ENCODE assay signal across 10 mouse cellular contexts in the genomic region with DNA sequence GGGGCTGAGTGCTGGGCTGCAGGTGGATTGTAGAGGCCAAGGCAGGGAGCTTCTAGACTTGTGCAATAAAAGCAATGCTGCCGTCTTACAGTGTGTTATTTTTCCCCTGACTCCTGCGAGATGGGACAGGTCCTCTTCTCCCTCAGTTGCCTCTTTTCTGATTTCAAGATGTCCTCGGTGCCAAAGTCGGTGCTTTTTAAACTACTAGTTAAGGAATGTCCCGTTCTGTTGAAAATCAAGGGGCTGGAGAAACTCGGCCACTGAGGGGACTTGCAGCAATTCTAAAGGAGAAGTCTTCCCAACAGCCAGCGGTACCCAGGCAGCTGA. TPM values are rescaled to one million over a fixed set of nuclear protein-coding genes. Genes with fewer than 3 reads are reported as not detected.
DNase-seq lines count a peak whose midpoint lies in the region; ATAC-seq lines count a peak whose summit lies in the region.
"Had no signal": no experiment of that assay in that cellular context is flagged by ENCODE, and none has a peak within 500 bp of the region (broad histone marks: within the 10 kb centered on the region; RNA-seq: fewer than 3 reads in every experiment).

No protein-coding gene starts in this region.

- no peak overlapping the region for H3K27ac ChIP-seq in kidney, embryonic 15.5 days
- H3K27ac ChIP-seq in forebrain, embryonic 12.5 days: no peak overlapping the region
- no peak overlapping the region for H3K27ac ChIP-seq in limb, embryonic 12.5 days
- H3K27ac ChIP-seq in neural tube, embryonic 14.5 days (ENCODE audit: low read depth, low read length): no peak overlapping the region

- H3K9ac ChIP-seq in kidney, embryonic 15.5 days: 0 out of 2 replicates have a peak overlapping the region, but pooled peaks have one; percentile 15
- peak overlapping the region; percentile 54 for H3K9ac ChIP-seq in forebrain, embryonic 12.5 days
- H3K9ac ChIP-seq in limb, embryonic 12.5 days (replicated peaks): peak overlapping the region; percentile 49; the same call in 1 of the 2 replicates
- H3K9ac ChIP-seq in neural tube, embryonic 14.5 days (replicated peaks; ENCODE audit: low read depth, low read length): peak overlapping the region; percentile 34; the same call in 1 of the 2 replicates

- WGBS in kidney, embryonic 15.5 days: 28% methylated on average over 7 of the region's 7 CpGs
- WGBS in forebrain, embryonic 12.5 days: 22% methylated on average over 7 of the region's 7 CpGs
- 29% methylated on average over 7 of the region's 7 CpGs for WGBS in limb, embryonic 12.5 days
- 30% methylated on average over 7 of the region's 7 CpGs for WGBS in neural tube, embryonic 14.5 days

- H3K36me3 ChIP-seq in kidney, embryonic 15.5 days: no peaks in the 10 kb centered on the region
- no peaks in the 10 kb centered on the region for H3K36me3 ChIP-seq in forebrain, embryonic 12.5 days (replicated peaks)
- no peaks in the 10 kb centered on the region for H3K36me3 ChIP-seq in limb, embryonic 12.5 days
- no peaks in the 10 kb centered on the region for H3K36me3 ChIP-seq in neural tube, embryonic 14.5 days (ENCODE audit: control insufficient read depth, insufficient read depth, low read length)

- peaks cover 43% of the 10 kb centered on the region for H3K27me3 ChIP-seq in kidney, embryonic 15.5 days
- H3K27me3 ChIP-seq in forebrain, embryonic 12.5 days: peaks cover 48% of the 10 kb centered on the region
- peaks cover 53% of the 10 kb centered on the region for H3K27me3 ChIP-seq in limb, embryonic 12.5 days
- H3K27me3 ChIP-seq in neural tube, embryonic 14.5 days (ENCODE audit: control insufficient read depth, insufficient read depth, low read length): no peaks in the 10 kb centered on the region

- no peak for DNase-seq in kidney, postnatal 36 days
- DNase-seq in left cerebral cortex, postnatal 25 days (ENCODE audit: low spot score in 2 of 2): no peak
- DNase-seq in kidney, postnatal 10 days: no peak

- H3K4me3 ChIP-seq in kidney, embryonic 15.5 days (replicated peaks): peak overlapping the region; percentile 31
- H3K4me3 ChIP-seq in forebrain, embryonic 12.5 days (replicated peaks): peak overlapping the region; percentile 33
- H3K4me3 ChIP-seq in limb, embryonic 12.5 days (replicated peaks): peak overlapping the region; percentile 38
- H3K4me3 ChIP-seq in neural tube, embryonic 14.5 days (ENCODE audit: low read depth, low read length): peak overlapping the region; percentile 24
- H3K4me3 ChIP-seq: erythroblast, embryonic 14.5 days had no signal

- H3K9me3 ChIP-seq in kidney, embryonic 15.5 days (replicated peaks): no peaks in the 10 kb centered on the region
- H3K9me3 ChIP-seq in forebrain, embryonic 12.5 days: no peaks in the 10 kb centered on the region
- no peaks in the 10 kb centered on the region for H3K9me3 ChIP-seq in limb, embryonic 12.5 days
- H3K9me3 ChIP-seq in neural tube, embryonic 14.5 days (ENCODE audit: control insufficient read depth, low read length): no peaks in the 10 kb centered on the region

- intact Hi-C loops in left cerebral cortex, postnatal 25 days (cut with DNase I): no loop called here

- no peak for ATAC-seq in kidney, embryonic 15.5 days (replicated peaks; ENCODE audit: low FRiP score)
- ATAC-seq in forebrain, embryonic 12.5 days (ENCODE audit: low FRiP score): no peak
- ATAC-seq in limb, embryonic 12.5 days (ENCODE audit: insufficient number of reproducible peaks, insufficient read depth, low FRiP score, low TSS enrichment, low read depth): no peak
- no peak for ATAC-seq in neural tube, embryonic 14.5 days (ENCODE audit: low read depth)
- no peak for ATAC-seq in erythroblast, adult 5-6 weeks (replicated peaks; ENCODE audit: low FRiP score, poor library complexity, severe bottlenecking)

- H3K4me2 ChIP-seq in kidney, embryonic 15.5 days: peak overlapping the region; percentile 61
- peak overlapping the region; percentile 63 for H3K4me2 ChIP-seq in forebrain, embryonic 12.5 days
- peak overlapping the region; percentile 71 for H3K4me2 ChIP-seq in limb, embryonic 12.5 days
- peak overlapping the region; percentile 51 for H3K4me2 ChIP-seq in neural tube, embryonic 14.5 days (ENCODE audit: low read depth, low read length)

- H3K4me1 ChIP-seq in kidney, embryonic 15.5 days: peaks cover 8% of the 10 kb centered on the region
- peaks cover 32% of the 10 kb centered on the region for H3K4me1 ChIP-seq in forebrain, embryonic 12.5 days
- H3K4me1 ChIP-seq in limb, embryonic 12.5 days (replicated peaks): peaks cover 8% of the 10 kb centered on the region
- peaks cover 12% of the 10 kb centered on the region for H3K4me1 ChIP-seq in neural tube, embryonic 14.5 days (ENCODE audit: control insufficient read depth, insufficient read depth, low read length)

RNA-seq across cellular contexts. Expression of a gene that starts 7.9 kb away (rescaled TPM):
- polyA plus RNA-seq in kidney, embryonic 15.5 days (2015; fragmentation: Nextera tagmentation; extraction: Ambion mirVana): not detected in 2 replicates
- polyA plus RNA-seq in forebrain, embryonic 12.5 days (2016; fragmentation: Nextera tagmentation; extraction: Ambion mirVana): not detected in 2 replicates
- not detected in 2 replicates for polyA plus RNA-seq in limb, embryonic 12.5 days (2016; fragmentation: Nextera tagmentation; extraction: Ambion mirVana)
- not detected in 2 replicates for polyA plus RNA-seq in neural tube, embryonic 14.5 days (2014; fragmentation: Nextera tagmentation; extraction: Ambion mirVana)
- 1 to 10 TPM in 1 of 2 experiments, not detected in 1; 1.8 TPM for total RNA-seq in left cerebral cortex, postnatal 25 days (2021)
- total RNA-seq in erythroblast, adult 5-6 weeks (2015; ENCODE audit: low replicate concordance): not detected in 2 replicates
- total RNA-seq in erythroblast, adult 5-6 weeks (2017; ENCODE audit: low replicate concordance): not detected in 2 replicates
- total RNA-seq: neutrophil, adult 5-6 weeks had no signal
- polyA plus RNA-seq: erythroblast, embryonic 14.5 days had no signal

RNA-seq across cellular contexts. Expression of a gene that starts 20.0 kb away (rescaled TPM):
- polyA plus RNA-seq in kidney, embryonic 15.5 days (2015; fragmentation: Nextera tagmentation; extraction: Ambion mirVana): 4.5 and 5.2 TPM in 2 replicates
- not detected in 2 replicates for polyA plus RNA-seq in forebrain, embryonic 12.5 days (2016; fragmentation: Nextera tagmentation; extraction: Ambion mirVana)
- polyA plus RNA-seq in limb, embryonic 12.5 days (2016; fragmentation: Nextera tagmentation; extraction: Ambion mirVana): not detected in 2 replicates
- polyA plus RNA-seq in neural tube, embryonic 14.5 days (2014; fragmentation: Nextera tagmentation; extraction: Ambion mirVana): not detected in 2 replicates
- total RNA-seq in left cerebral cortex, postnatal 25 days (2021): 1 to 10 TPM; 1.0 to 1.3 TPM
- not detected in 2 replicates for total RNA-seq in erythroblast, adult 5-6 weeks (2015; ENCODE audit: low replicate concordance)
- total RNA-seq in erythroblast, adult 5-6 weeks (2017; ENCODE audit: low replicate concordance): not detected in 2 replicates
- total RNA-seq: neutrophil, adult 5-6 weeks had no signal
- polyA plus RNA-seq: erythroblast, embryonic 14.5 days had no signal

RNA-seq across cellular contexts. Expression of a gene that starts 20.7 kb away (rescaled TPM):
- 251 and 332 TPM in 2 replicates for polyA plus RNA-seq in kidney, embryonic 15.5 days (2015; fragmentation: Nextera tagmentation; extraction: Ambion mirVana)
- not detected in 2 replicates for polyA plus RNA-seq in forebrain, embryonic 12.5 days (2016; fragmentation: Nextera tagmentation; extraction: Ambion mirVana)
- polyA plus RNA-seq in limb, embryonic 12.5 days (2016; fragmentation: Nextera tagmentation; extraction: Ambion mirVana): not detected in 2 replicates
- 0.39 and 0.83 TPM in 2 replicates for polyA plus RNA-seq in neural tube, embryonic 14.5 days (2014; fragmentation: Nextera tagmentation; extraction: Ambion mirVana)
- total RNA-seq in left cerebral cortex, postnatal 25 days (2021): not detected
- total RNA-seq in erythroblast, adult 5-6 weeks (2015; ENCODE audit: low replicate concordance): not detected in 2 replicates
- total RNA-seq in erythroblast, adult 5-6 weeks (2017; ENCODE audit: low replicate concordance): not detected in 2 replicates
- total RNA-seq: neutrophil, adult 5-6 weeks had no signal
- polyA plus RNA-seq: erythroblast, embryonic 14.5 days had no signal

RNA-seq across cellular contexts. Expression of a gene that starts 33.8 kb away (rescaled TPM):
- polyA plus RNA-seq in kidney, embryonic 15.5 days (2015; fragmentation: Nextera tagmentation; extraction: Ambion mirVana): 3.3 and 4.0 TPM in 2 replicates
- polyA plus RNA-seq in forebrain, embryonic 12.5 days (2016; fragmentation: Nextera tagmentation; extraction: Ambion mirVana): 2.5 and 2.6 TPM in 2 replicates
- 1.3 and 1.7 TPM in 2 replicates for polyA plus RNA-seq in limb, embryonic 12.5 days (2016; fragmentation: Nextera tagmentation; extraction: Ambion mirVana)
- polyA plus RNA-seq in neural tube, embryonic 14.5 days (2014; fragmentation: Nextera tagmentation; extraction: Ambion mirVana): 15.4 and 21.6 TPM in 2 replicates
- total RNA-seq in left cerebral cortex, postnatal 25 days (2021): 1 to 10 TPM; 8.0 to 8.1 TPM
- total RNA-seq in erythroblast, adult 5-6 weeks (2015; ENCODE audit: low replicate concordance): not detected in 2 replicates
- total RNA-seq in erythroblast, adult 5-6 weeks (2017; ENCODE audit: low replicate concordance): not detected in 2 replicates
- total RNA-seq: neutrophil, adult 5-6 weeks had no signal
- polyA plus RNA-seq: erythroblast, embryonic 14.5 days had no signal

Comparison
In these comparisons a context has a peak if more than half of its experiments do, and no peak if none do; other contexts are left out.
1. RNA of a gene that starts 20.7 kb away (polyA plus RNA-seq): 251 to 332 TPM in kidney, embryonic 15.5 days; 0.39 to 0.83 TPM in neural tube, embryonic 14.5 days, not detected in forebrain, embryonic 12.5 days and not detected in limb, embryonic 12.5 days; every median in the first group is over 100 times any median in the second.
2. Peak in every context shown above with its lines, with median percentiles within 50 percentile points of each other: H3K4me2 ChIP-seq, H3K4me3 ChIP-seq and H3K9ac ChIP-seq.